ENCODE assay signal across 8 mouse cellular contexts in the genomic region with DNA sequence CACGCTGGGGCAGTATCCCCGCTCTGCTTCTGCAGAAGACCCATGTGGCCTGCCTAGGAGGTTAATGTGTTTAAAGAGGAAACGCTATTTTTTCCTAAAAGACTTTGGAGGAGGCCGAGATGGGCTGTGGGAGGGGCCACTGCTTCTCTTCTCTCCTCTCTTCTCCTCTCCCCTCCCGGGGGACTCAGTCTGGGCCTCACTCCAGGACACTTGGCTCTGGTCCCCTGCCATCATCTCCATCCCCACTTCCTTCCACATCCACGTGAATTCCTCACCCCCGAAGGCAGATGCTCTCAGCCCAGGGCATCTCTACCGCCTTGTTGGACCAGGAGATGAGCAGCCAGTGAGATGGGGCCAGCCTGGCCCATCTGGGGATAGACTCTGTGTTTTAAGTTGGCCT.
A peak's percentile ranks its signal among the peaks of the same experiment; 100 is the strongest.
DNase-seq lines count a peak whose midpoint lies in the region; ATAC-seq and TF ChIP-seq lines count a peak whose summit lies in the region.
"Had no signal": no experiment of that assay in that cellular context is flagged by ENCODE, and none has a peak within 500 bp of the region (broad histone marks: within the 10 kb centered on the region; RNA-seq: fewer than 3 reads in every experiment).

No protein-coding gene starts in this region.

- no peak overlapping the region for H3K4me2 ChIP-seq in liver, embryonic 12.5 days
- no peak overlapping the region for H3K4me2 ChIP-seq in limb, embryonic 15.5 days
- H3K4me2 ChIP-seq in midbrain, embryonic 16.5 days (ENCODE audit: low read length), result no peak overlapping the region
- H3K4me2 ChIP-seq: liver, embryonic 11.5 days had no signal

- no peaks in the 10 kb centered on the region for H3K9me3 ChIP-seq in liver, embryonic 12.5 days (replicated peaks)
- no peaks in the 10 kb centered on the region for H3K9me3 ChIP-seq in heart, embryonic 10.5 days
- H3K9me3 ChIP-seq in limb, embryonic 15.5 days, result no peaks in the 10 kb centered on the region
- no peaks in the 10 kb centered on the region for H3K9me3 ChIP-seq in midbrain, embryonic 16.5 days (replicated peaks; ENCODE audit: control insufficient read depth, low read length, poor library complexity, severe bottlenecking)

- peaks cover 29% of the 10 kb centered on the region for H3K27me3 ChIP-seq in liver, embryonic 12.5 days (replicated peaks)
- H3K27me3 ChIP-seq in heart, embryonic 10.5 days (ENCODE audit: insufficient read depth, poor library complexity, severe bottlenecking), result peaks cover 17% of the 10 kb centered on the region
- no peaks in the 10 kb centered on the region for H3K27me3 ChIP-seq in limb, embryonic 15.5 days
- no peaks in the 10 kb centered on the region for H3K27me3 ChIP-seq in midbrain, embryonic 16.5 days (ENCODE audit: control insufficient read depth, insufficient read depth, low read depth, low read length)

- H3K4me3 ChIP-seq in liver, embryonic 12.5 days, result no peak overlapping the region
- no peak overlapping the region for H3K4me3 ChIP-seq in embryonic fibroblast, embryonic 13.5 days (ENCODE audit: insufficient read depth, low read length)
- no peak overlapping the region for H3K4me3 ChIP-seq in heart, embryonic 10.5 days
- no peak overlapping the region for H3K4me3 ChIP-seq in limb, embryonic 15.5 days
- no peak overlapping the region for H3K4me3 ChIP-seq in midbrain, embryonic 16.5 days (ENCODE audit: low read depth, low read length)

- WGBS in liver, embryonic 12.5 days (ENCODE audit: insufficient replicate concordance), result 49% methylated on average over 8 of the region's 8 CpGs
- WGBS in heart, embryonic 10.5 days, result 73% methylated on average over 8 of the region's 8 CpGs
- 40% methylated on average over 8 of the region's 8 CpGs for WGBS in limb, embryonic 15.5 days
- WGBS in midbrain, embryonic 16.5 days, result 75% methylated on average over 7 of the region's 8 CpGs

- TF ChIP-seq CTCF in embryonic fibroblast, embryonic 13.5 days (IDR thresholded peaks at IDR 0.05; ENCODE audit: borderline replicate concordance, insufficient read depth, low read length), result no peak

- H3K27ac ChIP-seq in liver, embryonic 12.5 days, result no peak overlapping the region
- 0 out of 2 replicates have a peak overlapping the region, but pooled peaks have one; percentile 4 for H3K27ac ChIP-seq in embryonic fibroblast, embryonic 13.5 days (ENCODE audit: insufficient read depth, low read length)
- H3K27ac ChIP-seq in heart, embryonic 10.5 days, result peak overlapping the region; percentile 57; the same call in 1 of the 2 replicates
- peak overlapping the region; percentile 76 for H3K27ac ChIP-seq in limb, embryonic 15.5 days
- H3K27ac ChIP-seq in midbrain, embryonic 16.5 days (ENCODE audit: low read length), result no peak overlapping the region

- TF ChIP-seq POLR2A in embryonic fibroblast, embryonic 13.5 days (IDR thresholded peaks at IDR 0.05; ENCODE audit: low read depth, low read length), result no peak

- H3K36me3 ChIP-seq in liver, embryonic 12.5 days, result no peaks in the 10 kb centered on the region
- no peaks in the 10 kb centered on the region for H3K36me3 ChIP-seq in heart, embryonic 10.5 days
- H3K36me3 ChIP-seq in limb, embryonic 15.5 days, result no peaks in the 10 kb centered on the region
- no peaks in the 10 kb centered on the region for H3K36me3 ChIP-seq in midbrain, embryonic 16.5 days (ENCODE audit: control insufficient read depth, insufficient read depth, low read length)

- peaks cover 12% of the 10 kb centered on the region; the same call in 1 of the 2 replicates for H3K4me1 ChIP-seq in liver, embryonic 12.5 days
- H3K4me1 ChIP-seq in embryonic fibroblast, embryonic 13.5 days (ENCODE audit: control insufficient read depth, insufficient read depth, low read length), result peaks cover 14% of the 10 kb centered on the region; the same call in 1 of the 2 replicates
- peaks cover 44% of the 10 kb centered on the region for H3K4me1 ChIP-seq in heart, embryonic 10.5 days
- peaks cover 75% of the 10 kb centered on the region for H3K4me1 ChIP-seq in limb, embryonic 15.5 days
- peaks cover 3% of the 10 kb centered on the region for H3K4me1 ChIP-seq in midbrain, embryonic 16.5 days (ENCODE audit: control insufficient read depth, insufficient read depth, low read length)

- ATAC-seq in liver, embryonic 12.5 days, result no peak
- ATAC-seq in limb, embryonic 15.5 days (ENCODE audit: insufficient number of reproducible peaks, low FRiP score, low TSS enrichment, low read depth), result no peak
- ATAC-seq in midbrain, embryonic 16.5 days, result no peak

- peak; percentile 36 for DNase-seq in liver
- no peak for DNase-seq in heart, embryonic 10.5 days (ENCODE audit: low spot score)
- DNase-seq in frontal cortex, postnatal 36 days (ENCODE audit: low spot score in 2 of 2), result no peak

- H3K9ac ChIP-seq in liver, embryonic 12.5 days, result no peak overlapping the region
- H3K9ac ChIP-seq in limb, embryonic 15.5 days, result no peak overlapping the region
- no peak overlapping the region for H3K9ac ChIP-seq in midbrain, embryonic 16.5 days (ENCODE audit: low read depth, low read length)

Comparison
In these comparisons a context has a peak if more than half of its experiments do, and no peak if none do; other contexts are left out.
1. H3K27ac ChIP-seq: peak in embryonic fibroblast, embryonic 13.5 days (single experiment), heart, embryonic 10.5 days (single experiment) and limb, embryonic 15.5 days (single experiment); none in liver, embryonic 12.5 days (single experiment) and midbrain, embryonic 16.5 days (single experiment).